Mouse (Mus musculus): Measurements from ENCODE around the gene 2310002L09Rik. TPM values are rescaled to one million over a fixed set of nuclear protein-coding genes. Genes with fewer than 3 reads are reported as not detected.
"Not testable (repeated sequence)": the region's sequence is repeated elsewhere in the genome, so short reads cannot be mapped to it uniquely, and the experiment has no call there.

Gene 2310002L09Rik
- polyA plus RNA-seq (2016; fragmentation: Nextera tagmentation; extraction: Ambion mirVana): 0.30 and 2.1 TPM in 2 replicates

DNA sequence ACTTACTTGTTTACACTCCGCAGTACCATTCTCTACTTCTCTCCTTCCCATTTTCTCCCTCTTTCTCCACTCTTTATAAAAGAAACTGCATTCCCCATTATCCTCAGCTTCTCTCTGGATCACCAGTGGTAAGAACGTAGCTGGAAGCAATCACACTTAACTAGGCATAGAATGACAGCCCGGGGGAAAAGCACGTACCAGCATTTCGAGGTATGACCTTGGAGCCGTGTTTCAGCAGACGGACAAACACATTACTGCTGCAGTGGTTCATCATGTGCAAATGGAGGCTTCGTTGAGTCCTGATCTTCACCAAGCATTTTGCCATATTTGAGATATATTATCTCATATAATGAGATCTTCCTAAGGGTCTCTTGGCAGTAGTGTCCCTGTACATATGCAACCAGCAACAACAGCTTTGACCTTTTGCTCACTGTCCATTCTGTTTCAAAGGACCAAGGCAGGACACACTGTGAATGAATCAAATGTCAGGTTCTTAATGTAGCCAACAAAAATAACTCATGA is at the start of gene 2310002L09Rik:
Gene 2310002L09Rik (minus strand): TSS at position 472 of the 522 bp plus-strand sequence.
- H3K4me3 ChIP-seq: no peak within 1 kb of the TSS
- H3K9me3 ChIP-seq (replicated peaks): no peaks in the 10 kb centered on the region
- H3K9ac ChIP-seq: no peak within 1 kb of the TSS
- H3K27me3 ChIP-seq: no peaks in the 10 kb centered on the region
- H3K4me2 ChIP-seq (replicated peaks): no peak within 1 kb of the TSS
- ATAC-seq (ENCODE audit: low FRiP score): no peak
- H3K4me1 ChIP-seq: no peaks in the 10 kb centered on the region
- H3K36me3 ChIP-seq: no peaks in the 10 kb centered on the region
- H3K27ac ChIP-seq: no peak within 1 kb of the TSS
- WGBS: 83% methylated on average over 8 of the region's 8 CpGs

DNA sequence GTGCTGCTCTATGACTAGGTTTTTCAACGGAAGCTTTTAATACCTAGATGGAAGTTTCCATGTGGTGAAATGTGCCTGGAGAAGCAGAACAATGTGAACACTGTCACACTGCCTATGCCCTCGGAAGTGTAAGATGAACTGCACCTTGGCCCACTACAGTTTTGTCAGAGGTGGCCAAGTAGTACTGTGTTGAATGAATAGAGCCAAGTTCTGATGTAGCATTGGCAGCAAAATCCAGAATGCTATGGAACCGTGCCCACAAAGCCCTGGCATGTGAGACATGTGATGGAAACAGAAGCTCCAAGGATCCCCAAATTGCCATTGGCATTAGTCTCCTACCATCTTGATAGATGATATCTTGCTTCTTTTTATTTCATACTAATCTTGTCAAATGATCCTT is 29.8 kb upstream of the 2310002L09Rik start:
- no peak for ATAC-seq (ENCODE audit: low FRiP score)
- H3K4me2 ChIP-seq (replicated peaks): no peak overlapping the region
- H3K27me3 ChIP-seq: no peaks in the 10 kb centered on the region
- 82% methylated on average over 3 of the region's 3 CpGs for WGBS
- no peaks in the 10 kb centered on the region for H3K4me1 ChIP-seq
- no peaks in the 10 kb centered on the region for H3K9me3 ChIP-seq (replicated peaks)
- no peak overlapping the region for H3K9ac ChIP-seq
- no peak overlapping the region for H3K4me3 ChIP-seq
- no peak overlapping the region for H3K27ac ChIP-seq
- no peaks in the 10 kb centered on the region for H3K36me3 ChIP-seq

DNA sequence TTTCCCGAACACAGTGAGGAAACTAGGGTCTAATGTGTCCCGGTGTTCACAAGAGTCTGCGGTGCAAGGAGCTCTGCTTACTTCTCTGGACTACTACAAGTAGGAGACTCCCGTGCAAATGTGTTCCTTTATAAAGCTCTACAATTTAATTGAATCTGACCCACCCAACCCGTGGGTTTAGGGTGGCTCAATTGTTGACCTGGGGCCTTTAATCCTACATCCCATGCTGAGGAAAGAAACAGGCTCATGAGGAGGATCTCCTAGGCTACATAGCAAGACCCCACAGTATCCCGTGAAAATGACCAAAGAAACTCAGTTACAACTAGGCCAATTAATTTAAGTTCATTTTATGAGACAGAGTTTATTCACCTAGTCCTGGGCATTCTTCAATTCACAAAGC is 30.0 kb downstream of the 2310002L09Rik start, which contains the start of gene Gm11756:
Gene Gm11756 (minus strand): TSS at position 101 of the 400 bp plus-strand sequence.
- H3K4me3 ChIP-seq; H3K27ac ChIP-seq; H3K4me2 ChIP-seq (replicated peaks); H3K4me1 ChIP-seq; ATAC-seq (ENCODE audit: low FRiP score); H3K36me3 ChIP-seq; H3K9ac ChIP-seq; H3K9me3 ChIP-seq (replicated peaks); H3K27me3 ChIP-seq: not testable (repeated sequence)
- WGBS: 91% methylated on average over 6 of the region's 6 CpGs

- H3K27ac ChIP-seq; H3K9me3 ChIP-seq (replicated peaks); H3K36me3 ChIP-seq; H3K4me2 ChIP-seq (replicated peaks); H3K27me3 ChIP-seq; H3K4me1 ChIP-seq; H3K4me3 ChIP-seq; ATAC-seq (ENCODE audit: low FRiP score); H3K9ac ChIP-seq: not testable (repeated sequence)
- no CpG with 5 or more reads among the region's 4 CpGs for WGBS
Measured at GRCm38 (mm10) chr4:73905853-73906252, 44.8 kb downstream of the 2310002L09Rik start, which contains the start of gene Gm13871. Gm13871 (minus strand) TSS chr4:73905953.

- H3K27ac ChIP-seq: not testable (repeated sequence)
Measured at GRCm38 (mm10) chr4:73891012-73891411, 59.6 kb downstream of the 2310002L09Rik start, which contains the start of gene Gm11757. Gm11757 (minus strand) TSS chr4:73891112.

More at GRCm38 (mm10) chr4:73891012-73891411, 59.6 kb downstream of the 2310002L09Rik start, which contains the start of gene Gm11757:
- H3K36me3 ChIP-seq; H3K9me3 ChIP-seq (replicated peaks); H3K9ac ChIP-seq; H3K4me3 ChIP-seq; ATAC-seq (ENCODE audit: low FRiP score); H3K4me1 ChIP-seq; H3K27me3 ChIP-seq; H3K4me2 ChIP-seq (replicated peaks): not testable (repeated sequence)
- no CpG with 5 or more reads among the region's 4 CpGs for WGBS

Other genes with a start within 250 kb of the 2310002L09Rik start
- 1.3 and 2.0 TPM in 2 replicates for gene Rasef, start 159.9 kb downstream of the 2310002L09Rik start, polyA plus RNA-seq (2016; fragmentation: Nextera tagmentation; extraction: Ambion mirVana)
- not detected in 2 replicates for gene Gm11758, start 74.6 kb downstream of the 2310002L09Rik start, polyA plus RNA-seq (2016; fragmentation: Nextera tagmentation; extraction: Ambion mirVana)
- gene Gm11757, start 59.7 kb downstream of the 2310002L09Rik start, polyA plus RNA-seq (2016; fragmentation: Nextera tagmentation; extraction: Ambion mirVana): not detected in 2 replicates
- not detected in 2 replicates for gene Gm13871, start 44.9 kb downstream of the 2310002L09Rik start, polyA plus RNA-seq (2016; fragmentation: Nextera tagmentation; extraction: Ambion mirVana)
- not detected in 2 replicates for gene Gm11756, start 30.1 kb downstream of the 2310002L09Rik start, polyA plus RNA-seq (2016; fragmentation: Nextera tagmentation; extraction: Ambion mirVana)
- 10.5 and 11.1 TPM in 2 replicates for gene Frmd3, start 62.6 kb upstream of the 2310002L09Rik start, polyA plus RNA-seq (2016; fragmentation: Nextera tagmentation; extraction: Ambion mirVana)

Measured in hindbrain, embryonic 12.5 days (tissue).